Mouse (Mus musculus) myocyte (in vitro differentiated cells): ENCODE data around the gene Celf5.

Experiments used
- CEBPB ChIP-seq: IDR thresholded peaks from 2 replicates; pipeline ENCODE4 v1.6.1; 2011; ENCODE audit warnings: mild to moderate bottlenecking, moderate library complexity; ENCODE audit not compliant: poor library complexity, insufficient read depth, severe bottlenecking
- E2F4 ChIP-seq: IDR thresholded peaks from one replicate; pipeline ENCODE4 v1.6.1; 2011; ENCODE audit warnings: mild to moderate bottlenecking, control low read depth, moderate library complexity; ENCODE audit not compliant: insufficient read depth
- MAX ChIP-seq: IDR thresholded peaks from one replicate; pipeline ENCODE4 v1.6.1; 2011; ENCODE audit warnings: low read depth, mild to moderate bottlenecking, control low read depth
- MYOD1 ChIP-seq, 3 experiments: IDR thresholded peaks; one replicate each; pipeline ENCODE4 v1.6.1; 2011; ENCODE audit warnings: control low read depth in 2 of 3, low read depth in 2 of 3, mild to moderate bottlenecking in 2 of 3, moderate library complexity in 1 of 3; ENCODE audit not compliant: insufficient read length in 2 of 3, control insufficient read depth in 1 of 3
- MYOG ChIP-seq, 3 experiments: IDR thresholded peaks; one replicate each; pipeline ENCODE4 v1.6.1; 2011; ENCODE audit warnings: control low read depth in 2 of 3, low read depth in 2 of 3, mild to moderate bottlenecking in 2 of 3; ENCODE audit not compliant: insufficient read length in 2 of 3, control insufficient read depth in 1 of 3, insufficient read depth in 1 of 3
- POLR2A ChIP-seq: IDR thresholded peaks from one replicate; pipeline ENCODE4 v1.6.1; 2011; ENCODE audit warnings: low read depth, mild to moderate bottlenecking, control low read depth, moderate library complexity; ENCODE audit not compliant: insufficient read length
- POLR2AphosphoS2 ChIP-seq: IDR thresholded peaks from one replicate; pipeline ENCODE4 v1.6.1; 2011; ENCODE audit warnings: low read depth, control low read depth; ENCODE audit not compliant: insufficient read length
- REST ChIP-seq: IDR thresholded peaks from one replicate; pipeline ENCODE4 v1.6.1; 2011; ENCODE audit warnings: mild to moderate bottlenecking, control low read depth, moderate library complexity; ENCODE audit not compliant: insufficient read depth, insufficient read length
- SRF ChIP-seq: IDR thresholded peaks from one replicate; pipeline ENCODE4 v1.6.1; 2011; ENCODE audit warnings: low read depth; ENCODE audit not compliant: control insufficient read depth, insufficient read length
- TCF12 ChIP-seq: IDR thresholded peaks from one replicate; pipeline ENCODE4 v1.6.1; 2011; ENCODE audit warnings: mild to moderate bottlenecking, control low read depth; ENCODE audit not compliant: poor library complexity, insufficient read depth, severe bottlenecking
- TCF3 ChIP-seq: IDR thresholded peaks from one replicate; pipeline ENCODE4 v1.6.1; 2011; ENCODE audit warnings: low read depth, control low read depth; ENCODE audit not compliant: insufficient read length
- USF1 ChIP-seq: IDR thresholded peaks from one replicate; pipeline ENCODE4 v1.6.1; 2011; ENCODE audit warnings: low read depth, mild to moderate bottlenecking, control low read depth, moderate library complexity

DNA sequence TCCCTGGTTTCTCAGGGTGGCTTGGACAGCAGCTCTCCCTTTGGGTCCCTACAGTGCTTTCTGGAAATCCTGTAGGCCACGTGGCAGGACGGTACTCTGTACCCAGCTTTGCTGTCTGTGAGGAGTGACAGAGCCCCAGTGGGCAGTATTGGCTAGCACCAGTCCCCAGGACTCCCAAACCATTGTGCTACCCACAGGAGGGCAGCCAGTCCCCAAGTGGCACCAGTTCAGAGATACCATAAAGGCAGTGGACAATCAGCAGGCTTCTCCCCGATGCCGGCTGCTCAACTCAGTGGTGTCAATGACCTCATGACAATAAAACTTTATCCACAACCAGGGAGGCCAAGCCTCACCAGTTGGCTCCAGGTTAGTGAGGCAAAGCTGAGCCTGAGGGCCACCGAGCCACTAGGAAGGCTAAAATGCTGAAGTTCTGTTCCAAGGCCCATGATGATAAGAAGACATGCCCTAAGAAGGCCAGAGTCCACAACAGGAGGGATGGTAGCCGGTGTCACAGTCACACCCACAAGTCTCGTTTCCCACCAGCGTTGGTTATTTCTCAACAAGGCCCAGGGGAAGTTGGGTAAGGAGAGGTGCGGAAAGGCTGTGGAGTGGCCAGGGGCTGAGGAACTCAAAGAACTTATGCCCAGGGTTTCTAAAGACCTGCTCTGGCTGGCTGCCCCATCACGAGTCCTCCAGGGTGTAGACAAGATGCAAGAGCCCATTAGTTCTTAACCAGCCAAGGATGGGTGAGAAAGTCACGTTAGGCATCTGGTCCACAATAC lies 11.9 kb upstream of the Celf5 start:
- TF ChIP-seq POLR2A (no peak), MYOD1 (IDR thresholded peaks at IDR 0.05; ENCODE audit: control insufficient read depth in 1 of 3, insufficient read length in 2 of 3, low read depth in 2 of 3) (no peak), MAX (no peak), TCF12 (no peak), MYOG (IDR thresholded peaks at IDR 0.05; ENCODE audit: control insufficient read depth in 1 of 3, insufficient read depth in 1 of 3, insufficient read length in 2 of 3, low read depth in 2 of 3) (no peak), POLR2AphosphoS2 (no peak), TCF3 (no peak), REST (no peak), USF1 (no peak), E2F4 (no peak), CEBPB (no peak), SRF (no peak)
